Mouse (Mus musculus): ENCODE data around the gene Farsb.

Gene Farsb

GRCm38 (mm10) chr1:78422576-78422975 lies 66.1 kb downstream of the Farsb start:
- ATAC-seq (ENCODE audit: insufficient number of reproducible peaks, low FRiP score, low TSS enrichment): no peak

GRCm38 (mm10) chr1:78421749-78422148 lies 66.9 kb downstream of the Farsb start:
- no peak for ATAC-seq (ENCODE audit: insufficient number of reproducible peaks, low FRiP score, low TSS enrichment)

GRCm38 (mm10) chr1:78420271-78420670 lies 68.4 kb downstream of the Farsb start:
- no peak for ATAC-seq (ENCODE audit: insufficient number of reproducible peaks, low FRiP score, low TSS enrichment)

GRCm38 (mm10) chr1:78419593-78419992 lies 69.1 kb downstream of the Farsb start:
- ATAC-seq (ENCODE audit: insufficient number of reproducible peaks, low FRiP score, low TSS enrichment): peak; percentile 74

- ATAC-seq (ENCODE audit: insufficient number of reproducible peaks, low FRiP score, low TSS enrichment): no peak
Observed at GRCm38 (mm10) chr1:78417154-78417911, 71.4 kb downstream of the Farsb start.

- ATAC-seq (ENCODE audit: insufficient number of reproducible peaks, low FRiP score, low TSS enrichment): no peak
Observed at GRCm38 (mm10) chr1:78414421-78414820, 74.3 kb downstream of the Farsb start.

GRCm38 (mm10) chr1:78412668-78413067 lies 76.0 kb downstream of the Farsb start:
- ATAC-seq (ENCODE audit: insufficient number of reproducible peaks, low FRiP score, low TSS enrichment): no peak

GRCm38 (mm10) chr1:78409396-78409795 lies 79.3 kb downstream of the Farsb start:
- no peak for ATAC-seq (ENCODE audit: insufficient number of reproducible peaks, low FRiP score, low TSS enrichment)

GRCm38 (mm10) chr1:78401413-78401812 lies 87.3 kb downstream of the Farsb start:
- ATAC-seq (ENCODE audit: insufficient number of reproducible peaks, low FRiP score, low TSS enrichment): no peak

GRCm38 (mm10) chr1:78399755-78400154 lies 88.9 kb downstream of the Farsb start:
- ATAC-seq (ENCODE audit: insufficient number of reproducible peaks, low FRiP score, low TSS enrichment): no peak

- peak; percentile 76 for ATAC-seq (ENCODE audit: insufficient number of reproducible peaks, low FRiP score, low TSS enrichment)
Observed at GRCm38 (mm10) chr1:78396320-78396913, 92.3 kb downstream of the Farsb start.

GRCm38 (mm10) chr1:78395737-78396136 lies 93.0 kb downstream of the Farsb start:
- no peak for ATAC-seq (ENCODE audit: insufficient number of reproducible peaks, low FRiP score, low TSS enrichment)

GRCm38 (mm10) chr1:78395191-78395735 lies 93.4 kb downstream of the Farsb start:
- ATAC-seq (ENCODE audit: insufficient number of reproducible peaks, low FRiP score, low TSS enrichment): no peak

GRCm38 (mm10) chr1:78388848-78389247 lies 99.8 kb downstream of the Farsb start:
- no peak for ATAC-seq (ENCODE audit: insufficient number of reproducible peaks, low FRiP score, low TSS enrichment)

- ATAC-seq (ENCODE audit: insufficient number of reproducible peaks, low FRiP score, low TSS enrichment): no peak
Observed at GRCm38 (mm10) chr1:78387854-78388253, 100.8 kb downstream of the Farsb start.

- ATAC-seq (ENCODE audit: insufficient number of reproducible peaks, low FRiP score, low TSS enrichment): no peak
Observed at GRCm38 (mm10) chr1:78380950-78381349, 107.7 kb downstream of the Farsb start.

- ATAC-seq (ENCODE audit: insufficient number of reproducible peaks, low FRiP score, low TSS enrichment): no peak
Observed at GRCm38 (mm10) chr1:78375058-78375457, 113.6 kb downstream of the Farsb start.

- ATAC-seq (ENCODE audit: insufficient number of reproducible peaks, low FRiP score, low TSS enrichment): no peak
Observed at GRCm38 (mm10) chr1:78373836-78374235, 114.9 kb downstream of the Farsb start.

GRCm38 (mm10) chr1:78372316-78372715 lies 116.4 kb downstream of the Farsb start:
- no peak for ATAC-seq (ENCODE audit: insufficient number of reproducible peaks, low FRiP score, low TSS enrichment)

- peak; percentile 85 for ATAC-seq (ENCODE audit: insufficient number of reproducible peaks, low FRiP score, low TSS enrichment)
Observed at GRCm38 (mm10) chr1:78371569-78372236, 117.0 kb downstream of the Farsb start.

- ATAC-seq (ENCODE audit: insufficient number of reproducible peaks, low FRiP score, low TSS enrichment): no peak
Observed at GRCm38 (mm10) chr1:78370121-78370520, 118.6 kb downstream of the Farsb start.

Measured in cerebellum, adult (tissue).